ENCODE assay signal across 7 mouse cellular contexts in the genomic region with DNA sequence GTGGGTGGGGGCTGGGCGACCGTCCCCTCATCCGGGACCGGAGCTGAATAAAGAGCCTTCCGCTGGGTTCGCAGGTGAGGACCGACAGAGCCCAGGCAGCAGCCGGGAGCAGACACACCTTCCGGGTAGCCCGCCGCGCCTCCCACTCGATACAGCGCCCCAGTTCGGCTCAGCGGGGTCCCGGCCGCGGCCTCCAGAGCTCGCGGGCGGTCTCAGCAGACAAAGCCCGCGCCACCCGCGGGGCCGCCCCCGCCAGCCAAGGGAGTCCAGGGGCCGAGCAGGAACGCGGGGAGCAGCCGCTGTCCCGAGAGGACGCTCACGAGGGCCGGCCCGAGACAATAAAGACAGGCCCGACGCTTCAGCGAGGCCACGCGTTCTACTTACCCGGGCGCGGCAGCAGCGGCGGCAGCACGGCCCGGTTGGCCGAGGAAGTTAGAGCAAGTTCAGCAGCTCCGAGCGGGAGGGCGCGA. TPM values are rescaled to one million over a fixed set of nuclear protein-coding genes. Genes with fewer than 3 reads are reported as not detected.
A peak's percentile ranks its signal among the peaks of the same experiment; 100 is the strongest.
DNase-seq lines count a peak whose midpoint lies in the region; ATAC-seq and TF ChIP-seq lines count a peak whose summit lies in the region.

A gene (minus strand): TSS at position 416 of the 470 bp plus-strand sequence.

- H3K9ac ChIP-seq in heart, embryonic 13.5 days, result peak within 1 kb of the TSS; percentile 94
- peak within 1 kb of the TSS; percentile 83 for H3K9ac ChIP-seq in midbrain, postnatal 0 days (replicated peaks; ENCODE audit: low read length, poor library complexity, severe bottlenecking)

- ATAC-seq in heart, embryonic 13.5 days (ENCODE audit: extremely low read depth, insufficient number of reproducible peaks, low FRiP score, low TSS enrichment), result peak; percentile 43; the same call in 1 of the 2 replicates
- peak; percentile 57; the same call in 1 of the 2 replicates for ATAC-seq in midbrain, postnatal 0 days (ENCODE audit: low FRiP score)

- no peaks in the 10 kb centered on the region for H3K9me3 ChIP-seq in heart, embryonic 13.5 days
- no peaks in the 10 kb centered on the region for H3K9me3 ChIP-seq in midbrain, postnatal 0 days (ENCODE audit: low read length)

- peaks cover 9% of the 10 kb centered on the region; the same call in 1 of the 2 replicates for H3K4me1 ChIP-seq in cortical plate, adult 2 months (ENCODE audit: control insufficient read depth, insufficient read depth, low read length)
- peaks cover 54% of the 10 kb centered on the region for H3K4me1 ChIP-seq in heart, embryonic 13.5 days
- peaks cover 5% of the 10 kb centered on the region for H3K4me1 ChIP-seq in midbrain, postnatal 0 days (ENCODE audit: insufficient read depth, low read length)

- no peak for TF ChIP-seq CTCF in cortical plate, adult 2 months (IDR thresholded peaks at IDR 0.05; ENCODE audit: extremely low read depth, insufficient read depth, low read length)
- no peak for TF ChIP-seq CTCF in midbrain, postnatal 0 days (IDR thresholded peaks at IDR 0.05)

- H3K36me3 ChIP-seq in heart, embryonic 13.5 days, result no peaks in the 10 kb centered on the region
- H3K36me3 ChIP-seq in midbrain, postnatal 0 days (ENCODE audit: insufficient read depth, low read length), result no peaks in the 10 kb centered on the region

- no peak for TF ChIP-seq POLR2A in cortical plate, adult 2 months (IDR thresholded peaks at IDR 0.05; ENCODE audit: extremely low read depth, insufficient read depth, low read length)

- H3K27me3 ChIP-seq in heart, embryonic 13.5 days (replicated peaks), result no peaks in the 10 kb centered on the region
- no peaks in the 10 kb centered on the region for H3K27me3 ChIP-seq in midbrain, postnatal 0 days (ENCODE audit: insufficient read depth, low read length)

- peak within 1 kb of the TSS; percentile 60 for H3K27ac ChIP-seq in cortical plate, adult 2 months (ENCODE audit: insufficient read depth, low read length)
- H3K27ac ChIP-seq in heart, embryonic 13.5 days (replicated peaks), result peak within 1 kb of the TSS; percentile 87
- peak within 1 kb of the TSS; percentile 90 for H3K27ac ChIP-seq in midbrain, postnatal 0 days (ENCODE audit: low read depth, low read length)

- peak within 1 kb of the TSS; percentile 97 for H3K4me3 ChIP-seq in cortical plate, adult 2 months (ENCODE audit: insufficient read depth, low read length)
- peak within 1 kb of the TSS; percentile 79 for H3K4me3 ChIP-seq in heart, embryonic 13.5 days
- peak within 1 kb of the TSS; percentile 77 for H3K4me3 ChIP-seq in midbrain, postnatal 0 days (ENCODE audit: low read depth, low read length)

- peak within 1 kb of the TSS; percentile 95 for H3K4me2 ChIP-seq in heart, embryonic 13.5 days
- peak within 1 kb of the TSS; percentile 87 for H3K4me2 ChIP-seq in midbrain, postnatal 0 days (ENCODE audit: low read depth, low read length, poor library complexity, severe bottlenecking)

- WGBS in heart, embryonic 13.5 days, result under 1% methylated on average over 46 of the region's 54 CpGs
- WGBS in midbrain, postnatal 0 days, result under 1% methylated on average over 50 of the region's 54 CpGs

- DNase-seq in right cerebral cortex, postnatal 10 days (ENCODE audit: low spot score in 2 of 2), result peak; percentile 61 to 69
- no peak for DNase-seq in right cerebral cortex, postnatal 36 days (ENCODE audit: low spot score in 2 of 2)
- DNase-seq in left cerebral cortex, postnatal 10 days (ENCODE audit: extremely low spot score in 1 of 2, low spot score in 2 of 2), result no peak
- no peak for DNase-seq in midbrain, postnatal 0 days (ENCODE audit: low spot score)
- DNase-seq in c-Kit-positive CD71-positive TER-119-positive erythroid progenitor cells, embryonic 14.5 days (ENCODE audit: low spot score), result no peak

- intact Hi-C loops in left cerebral cortex, postnatal 10 days (cut with DNase I), result no loop called here

RNA-seq across cellular contexts. Expression of the gene that starts here (rescaled TPM):
- polyA plus RNA-seq in cortical plate, adult 2 months (2012; rRNA removed), result 60.9 and 61.0 TPM in 2 replicates
- 40.8 and 42.0 TPM in 2 replicates for polyA plus RNA-seq in heart, embryonic 13.5 days (2015; fragmentation: Nextera tagmentation; extraction: Ambion mirVana)
- 10 to 100 TPM; 63.3 to 64.5 TPM for total RNA-seq in left cerebral cortex, postnatal 10 days (2021)
- 31.2 and 31.8 TPM in 2 replicates for total RNA-seq in midbrain, postnatal 0 days (2014; rRNA removed)
- polyA plus RNA-seq in midbrain, postnatal 0 days (2015; fragmentation: Nextera tagmentation; extraction: Ambion mirVana), result 28.3 and 31.3 TPM in 2 replicates

Comparison
In these comparisons a context has a peak if more than half of its experiments do, and no peak if none do; other contexts are left out.
1. DNase-seq: peak in right cerebral cortex, postnatal 10 days (2 of 2); none in right cerebral cortex, postnatal 36 days (0 of 2), left cerebral cortex, postnatal 10 days (0 of 2), midbrain, postnatal 0 days (single experiment) and c-Kit-positive CD71-positive TER-119-positive erythroid progenitor cells, embryonic 14.5 days (single experiment).
2. Peak in every context shown above with its lines, with median percentiles within 50 percentile points of each other: H3K27ac ChIP-seq and H3K4me3 ChIP-seq.